Mouse (Mus musculus): ENCODE data around the gene Zmynd10. TPM values are rescaled to one million over a fixed set of nuclear protein-coding genes. Genes with fewer than 3 reads are reported as not detected.

Zmynd10 gene
- polyA plus RNA-seq, 1 experiment from 2014 or later = 1.3 TPM

- peak overlapping the region; percentile 24; the same call in 1 of the 2 replicates for H3K27ac ChIP-seq
- H3K4me1 ChIP-seq = peaks cover 23% of the 10 kb centered on the region
- H3K9me3 ChIP-seq = no peaks in the 10 kb centered on the region
- no peak overlapping the region for H3K4me3 ChIP-seq
- no peaks in the 10 kb centered on the region for H3K36me3 ChIP-seq
- ATAC-seq (ENCODE audit: insufficient number of reproducible peaks, insufficient read depth, low FRiP score, low TSS enrichment) = no peak
- no peak overlapping the region for H3K9ac ChIP-seq
- peaks cover 26% of the 10 kb centered on the region for H3K27me3 ChIP-seq
- WGBS = 51% methylated on average over 5 of the region's 5 CpGs
- no peak overlapping the region for H3K4me2 ChIP-seq (replicated peaks)
These were observed 25.9 kb upstream of the Zmynd10 start for GRCm38 (mm10) chr9:107521190-107521589.

- Histone ChIP-seq H3K36me3 (no peaks in the 10 kb centered on the region), H3K27me3 (peaks cover 33% of the 10 kb centered on the region), H3K4me3 (0 out of 2 replicates have a peak overlapping the region, but pooled peaks have one; percentile 5), H3K27ac (peak overlapping the region; percentile 36; the same call in 1 of the 2 replicates), H3K9ac (peak overlapping the region; percentile 19; the same call in 1 of the 2 replicates), H3K4me2 (replicated peaks) (peak overlapping the region; percentile 44), H3K4me1 (peaks cover 29% of the 10 kb centered on the region), H3K9me3 (no peaks in the 10 kb centered on the region)
- peak; percentile 63; the same call in 1 of the 2 replicates for ATAC-seq (ENCODE audit: insufficient number of reproducible peaks, insufficient read depth, low FRiP score, low TSS enrichment)
- 15% methylated on average over 25 of the region's 25 CpGs for WGBS
These were observed 25.2 kb upstream of the Zmynd10 start for GRCm38 (mm10) chr9:107521711-107522399.

GRCm38 (mm10) chr9:107522400-107522711 is 24.7 kb upstream of the Zmynd10 start:
- Histone ChIP-seq H3K27me3 (peaks cover 38% of the 10 kb centered on the region), H3K4me3 (no peak overlapping the region), H3K27ac (no peak overlapping the region), H3K9ac (no peak overlapping the region), H3K4me2 (replicated peaks) (peak overlapping the region; percentile 44), H3K36me3 (no peaks in the 10 kb centered on the region), H3K9me3 (no peaks in the 10 kb centered on the region), H3K4me1 (peaks cover 32% of the 10 kb centered on the region)
- 26% methylated on average over 2 of the region's 2 CpGs for WGBS
- peak; percentile 8; the same call in 1 of the 2 replicates for ATAC-seq (ENCODE audit: insufficient number of reproducible peaks, insufficient read depth, low FRiP score, low TSS enrichment)

- H3K27me3 ChIP-seq = peaks cover 51% of the 10 kb centered on the region
- 0 out of 2 replicates have a peak, but pooled peaks have one; percentile 18 for ATAC-seq (ENCODE audit: insufficient number of reproducible peaks, insufficient read depth, low FRiP score, low TSS enrichment)
These were observed 20.7 kb upstream of the Zmynd10 start for GRCm38 (mm10) chr9:107526198-107527026.

GRCm38 (mm10) chr9:107533791-107534407 is 13.2 kb upstream of the Zmynd10 start, which contains the start of gene Tmem115:
Tmem115 (plus strand) TSS chr9:107533945.
- H3K36me3 ChIP-seq = peaks cover 17% of the 10 kb centered on the region
- WGBS = under 1% methylated on average over 48 of the region's 48 CpGs
- peak within 1 kb of the TSS; percentile 71 for H3K27ac ChIP-seq
- peak; percentile 98 for ATAC-seq (ENCODE audit: insufficient number of reproducible peaks, insufficient read depth, low FRiP score, low TSS enrichment)
- H3K4me1 ChIP-seq = peaks cover 24% of the 10 kb centered on the region
- H3K27me3 ChIP-seq = no peaks in the 10 kb centered on the region
- H3K4me2 ChIP-seq (replicated peaks) = peak within 1 kb of the TSS; percentile 93
- peak within 1 kb of the TSS; percentile 61 for H3K4me3 ChIP-seq
- H3K9ac ChIP-seq = peak within 1 kb of the TSS; percentile 80
- no peaks in the 10 kb centered on the region for H3K9me3 ChIP-seq

More at GRCm38 (mm10) chr9:107526198-107527026, 20.7 kb upstream of the Zmynd10 start:
- Histone ChIP-seq H3K9ac (no peak overlapping the region), H3K27ac (no peak overlapping the region), H3K4me1 (peaks cover 22% of the 10 kb centered on the region), H3K36me3 (no peaks in the 10 kb centered on the region), H3K9me3 (no peaks in the 10 kb centered on the region), H3K4me2 (replicated peaks) (peak overlapping the region; percentile 63), H3K4me3 (peak overlapping the region; percentile 36)
- 4% methylated on average over 44 of the region's 44 CpGs for WGBS

- Histone ChIP-seq H3K4me2 (replicated peaks) (peak overlapping the region; percentile 93), H3K36me3 (peaks cover 24% of the 10 kb centered on the region), H3K9me3 (no peaks in the 10 kb centered on the region), H3K4me3 (peak overlapping the region; percentile 61), H3K9ac (peak overlapping the region; percentile 80), H3K27ac (peak overlapping the region; percentile 71), H3K27me3 (no peaks in the 10 kb centered on the region), H3K4me1 (peaks cover 24% of the 10 kb centered on the region)
- WGBS = under 1% methylated on average over 40 of the region's 40 CpGs
- no peak for ATAC-seq (ENCODE audit: insufficient number of reproducible peaks, insufficient read depth, low FRiP score, low TSS enrichment)
These were observed 12.5 kb upstream of the Zmynd10 start for GRCm38 (mm10) chr9:107534408-107535202.

GRCm38 (mm10) chr9:107538231-107538630 is 8.9 kb upstream of the Zmynd10 start:
- H3K4me3 ChIP-seq = no peak overlapping the region
- H3K9ac ChIP-seq = no peak overlapping the region
- peaks cover 40% of the 10 kb centered on the region for H3K4me1 ChIP-seq
- no peaks in the 10 kb centered on the region for H3K27me3 ChIP-seq
- H3K4me2 ChIP-seq (replicated peaks) = no peak overlapping the region
- no peak for ATAC-seq (ENCODE audit: insufficient number of reproducible peaks, insufficient read depth, low FRiP score, low TSS enrichment)
- no peaks in the 10 kb centered on the region for H3K9me3 ChIP-seq
- 93% methylated on average over 7 of the region's 7 CpGs for whole genome bisulfite sequencing
- no peak overlapping the region for H3K27ac ChIP-seq
- peaks cover 31% of the 10 kb centered on the region for H3K36me3 ChIP-seq

GRCm38 (mm10) chr9:107538711-107539110 is 8.4 kb upstream of the Zmynd10 start:
- WGBS = 93% methylated on average over 3 of the region's 3 CpGs
- H3K4me3 ChIP-seq = no peak overlapping the region
- no peak overlapping the region for H3K9ac ChIP-seq
- no peak overlapping the region for H3K4me2 ChIP-seq (replicated peaks)
- H3K4me1 ChIP-seq = peaks cover 40% of the 10 kb centered on the region
- H3K27ac ChIP-seq = no peak overlapping the region
- H3K9me3 ChIP-seq = no peaks in the 10 kb centered on the region
- peaks cover 35% of the 10 kb centered on the region for H3K36me3 ChIP-seq
- no peaks in the 10 kb centered on the region for H3K27me3 ChIP-seq
- no peak for ATAC-seq (ENCODE audit: insufficient number of reproducible peaks, insufficient read depth, low FRiP score, low TSS enrichment)

- Histone ChIP-seq H3K36me3 (peaks cover 46% of the 10 kb centered on the region), H3K9ac (no peak overlapping the region), H3K4me1 (peaks cover 39% of the 10 kb centered on the region), H3K9me3 (no peaks in the 10 kb centered on the region), H3K27me3 (no peaks in the 10 kb centered on the region), H3K27ac (no peak overlapping the region), H3K4me2 (replicated peaks) (no peak overlapping the region), H3K4me3 (no peak overlapping the region)
- no peak for ATAC-seq (ENCODE audit: insufficient number of reproducible peaks, insufficient read depth, low FRiP score, low TSS enrichment)
- 92% methylated on average over 8 of the region's 8 CpGs for WGBS
These were observed 7.2 kb upstream of the Zmynd10 start for GRCm38 (mm10) chr9:107539940-107540339.

- ATAC-seq (ENCODE audit: insufficient number of reproducible peaks, insufficient read depth, low FRiP score, low TSS enrichment) = no peak
- H3K27ac ChIP-seq = no peak overlapping the region
- 72% methylated on average over 4 of the region's 4 CpGs for WGBS
- H3K4me2 ChIP-seq (replicated peaks) = no peak overlapping the region
- peaks cover 34% of the 10 kb centered on the region for H3K4me1 ChIP-seq
- no peaks in the 10 kb centered on the region for H3K27me3 ChIP-seq
- H3K9me3 ChIP-seq = no peaks in the 10 kb centered on the region
- no peak overlapping the region for H3K9ac ChIP-seq
- H3K36me3 ChIP-seq = peaks cover 51% of the 10 kb centered on the region
- H3K4me3 ChIP-seq = no peak overlapping the region
These were observed 6.7 kb upstream of the Zmynd10 start for GRCm38 (mm10) chr9:107540420-107540819.

- H3K4me3 ChIP-seq = peak overlapping the region; percentile 50
- H3K27me3 ChIP-seq = no peaks in the 10 kb centered on the region
- 40% methylated on average over 10 of the region's 10 CpGs for WGBS
These were observed 6.1 kb upstream of the Zmynd10 start for GRCm38 (mm10) chr9:107541005-107541404.

More at GRCm38 (mm10) chr9:107541005-107541404, 6.1 kb upstream of the Zmynd10 start:
- Histone ChIP-seq H3K4me1 (peaks cover 28% of the 10 kb centered on the region), H3K9ac (peak overlapping the region; percentile 38; the same call in 1 of the 2 replicates), H3K9me3 (no peaks in the 10 kb centered on the region), H3K36me3 (peaks cover 51% of the 10 kb centered on the region), H3K27ac (no peak overlapping the region), H3K4me2 (replicated peaks) (peak overlapping the region; percentile 80)
- ATAC-seq (ENCODE audit: insufficient number of reproducible peaks, insufficient read depth, low FRiP score, low TSS enrichment) = no peak
